Comparison of ENCODE assay signal across 8 mouse cellular contexts in the genomic region with DNA sequence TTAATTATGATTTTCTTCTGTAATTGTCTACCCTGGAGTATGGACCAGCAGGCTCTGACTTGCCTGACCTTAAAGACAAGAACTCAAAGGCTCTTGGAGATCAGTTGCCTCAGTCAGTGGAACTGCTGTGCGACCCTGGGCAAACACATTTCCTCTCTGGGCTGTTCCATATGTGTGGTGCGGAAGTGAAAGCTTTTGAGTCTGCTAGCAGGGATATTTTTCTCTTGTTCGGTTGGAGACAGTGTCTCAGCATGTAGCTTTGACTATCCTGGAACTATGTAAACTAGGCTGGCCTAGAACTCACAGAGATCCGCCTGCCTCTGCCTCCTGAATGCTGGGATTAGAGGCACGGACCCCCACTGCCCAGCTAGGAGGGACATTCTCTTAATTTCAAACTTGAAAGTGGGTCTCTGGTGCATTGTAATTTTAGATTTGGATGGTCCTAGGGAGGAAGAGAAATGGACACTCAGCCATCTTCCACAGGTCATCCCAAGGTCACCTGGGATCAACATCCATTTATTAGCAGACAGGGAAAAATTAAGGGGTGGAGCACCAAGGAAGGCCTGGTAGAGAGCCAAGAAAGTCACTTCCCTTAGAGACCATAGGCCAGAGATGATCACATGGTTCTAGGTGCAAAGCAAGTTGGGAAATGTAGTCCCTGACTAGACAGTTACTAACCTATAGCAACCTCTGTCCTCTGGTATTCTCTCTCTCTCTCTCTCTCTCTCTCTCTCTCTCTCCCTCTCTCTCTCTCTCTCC.
DNase-seq lines count a peak whose midpoint lies in the region; ATAC-seq and TF ChIP-seq lines count a peak whose summit lies in the region.

No protein-coding gene starts in this region.

- no peak overlapping the region for H3K9ac ChIP-seq in liver, adult 2 months (ENCODE audit: low read depth, low read length)
- no peak overlapping the region for H3K9ac ChIP-seq in hindbrain, embryonic 13.5 days
- H3K9ac ChIP-seq in lung, embryonic 16.5 days (ENCODE audit: low read length): 0 out of 2 replicates have a peak overlapping the region, but pooled peaks have one; percentile 20

- peak; percentile 80 for DNase-seq in liver, adult 2 months (ENCODE audit: extremely low read depth, low read depth, low spot score)
- no peak for DNase-seq in liver
- peak; percentile 83 for DNase-seq in adipocyte (ENCODE audit: low spot score)
- no peak for DNase-seq in urinary bladder, postnatal 36 days (ENCODE audit: low spot score in 2 of 2)
- no peak for DNase-seq in cerebellum, adult 18-20 months

- no peaks in the 10 kb centered on the region for H3K79me2 ChIP-seq in liver, adult 2 months (ENCODE audit: control insufficient read depth, insufficient read depth, low read length)

- WGBS in liver, adult 2 months: 87% methylated on average over 5 of the region's 5 CpGs
- WGBS in hindbrain, embryonic 13.5 days: 92% methylated on average over 5 of the region's 5 CpGs
- WGBS in lung, embryonic 16.5 days: 84% methylated on average over 5 of the region's 5 CpGs

- TF ChIP-seq POLR2A in liver, adult 2 months (IDR thresholded peaks at IDR 0.05; ENCODE audit: extremely low read depth, insufficient read depth, low read length): no peak

- no peak overlapping the region for H3K4me2 ChIP-seq in hindbrain, embryonic 13.5 days
- H3K4me2 ChIP-seq in lung, embryonic 16.5 days (ENCODE audit: low read depth, low read length): no peak overlapping the region

- no peak overlapping the region for H3K4me3 ChIP-seq in liver, adult 2 months (ENCODE audit: insufficient read depth, low read depth, low read length)
- H3K4me3 ChIP-seq in hindbrain, embryonic 13.5 days: no peak overlapping the region
- no peak overlapping the region for H3K4me3 ChIP-seq in lung, embryonic 16.5 days (ENCODE audit: low read length)

- no peaks in the 10 kb centered on the region for H3K9me3 ChIP-seq in hindbrain, embryonic 13.5 days
- H3K9me3 ChIP-seq in lung, embryonic 16.5 days (ENCODE audit: control insufficient read depth, low read length): no peaks in the 10 kb centered on the region

- no peaks in the 10 kb centered on the region for H3K27me3 ChIP-seq in liver, adult 2 months (ENCODE audit: control insufficient read depth, insufficient read depth, low read length)
- no peaks in the 10 kb centered on the region for H3K27me3 ChIP-seq in hindbrain, embryonic 13.5 days
- H3K27me3 ChIP-seq in lung, embryonic 16.5 days (ENCODE audit: control insufficient read depth, insufficient read depth, low read depth, low read length): no peaks in the 10 kb centered on the region

- H3K4me1 ChIP-seq in liver, adult 2 months (ENCODE audit: control insufficient read depth, insufficient read depth, low read length): peaks cover 17% of the 10 kb centered on the region
- H3K4me1 ChIP-seq in hindbrain, embryonic 13.5 days (replicated peaks): no peaks in the 10 kb centered on the region
- H3K4me1 ChIP-seq in lung, embryonic 16.5 days (replicated peaks; ENCODE audit: control insufficient read depth, insufficient read depth, low read length): peaks cover 12% of the 10 kb centered on the region

- H3K27ac ChIP-seq in liver, adult 2 months (replicated peaks; ENCODE audit: insufficient read depth, low read depth, low read length): peak overlapping the region; percentile 79
- H3K27ac ChIP-seq in hindbrain, embryonic 13.5 days: no peak overlapping the region
- peak overlapping the region; percentile 9 for H3K27ac ChIP-seq in lung, embryonic 16.5 days (ENCODE audit: low read length)

- peak; percentile 74 for ATAC-seq in hindbrain, embryonic 13.5 days (ENCODE audit: low FRiP score)
- peak; percentile 63 for ATAC-seq in lung, embryonic 16.5 days (ENCODE audit: low read depth)
- ATAC-seq in inflammation-experienced regulatory T-cells, adult 6 months: no peak

- no peak for TF ChIP-seq CTCF in liver, adult 2 months (IDR thresholded peaks at IDR 0.05; ENCODE audit: low read depth, low read length)

- H3K36me3 ChIP-seq in liver, adult 2 months (ENCODE audit: control insufficient read depth, insufficient read depth, low read length): no peaks in the 10 kb centered on the region
- no peaks in the 10 kb centered on the region for H3K36me3 ChIP-seq in hindbrain, embryonic 13.5 days
- no peaks in the 10 kb centered on the region for H3K36me3 ChIP-seq in lung, embryonic 16.5 days (ENCODE audit: control insufficient read depth, insufficient read depth, low read length)

Comparison
In these comparisons a context has a peak if more than half of its experiments do, and no peak if none do; other contexts are left out.
1. DNase-seq: peak in liver, adult 2 months (single experiment) and adipocyte (single experiment); none in liver (single experiment), urinary bladder, postnatal 36 days (0 of 2) and cerebellum, adult 18-20 months (0 of 2).